8 mouse cellular contexts compared by ENCODE assay signal in the genomic region with DNA sequence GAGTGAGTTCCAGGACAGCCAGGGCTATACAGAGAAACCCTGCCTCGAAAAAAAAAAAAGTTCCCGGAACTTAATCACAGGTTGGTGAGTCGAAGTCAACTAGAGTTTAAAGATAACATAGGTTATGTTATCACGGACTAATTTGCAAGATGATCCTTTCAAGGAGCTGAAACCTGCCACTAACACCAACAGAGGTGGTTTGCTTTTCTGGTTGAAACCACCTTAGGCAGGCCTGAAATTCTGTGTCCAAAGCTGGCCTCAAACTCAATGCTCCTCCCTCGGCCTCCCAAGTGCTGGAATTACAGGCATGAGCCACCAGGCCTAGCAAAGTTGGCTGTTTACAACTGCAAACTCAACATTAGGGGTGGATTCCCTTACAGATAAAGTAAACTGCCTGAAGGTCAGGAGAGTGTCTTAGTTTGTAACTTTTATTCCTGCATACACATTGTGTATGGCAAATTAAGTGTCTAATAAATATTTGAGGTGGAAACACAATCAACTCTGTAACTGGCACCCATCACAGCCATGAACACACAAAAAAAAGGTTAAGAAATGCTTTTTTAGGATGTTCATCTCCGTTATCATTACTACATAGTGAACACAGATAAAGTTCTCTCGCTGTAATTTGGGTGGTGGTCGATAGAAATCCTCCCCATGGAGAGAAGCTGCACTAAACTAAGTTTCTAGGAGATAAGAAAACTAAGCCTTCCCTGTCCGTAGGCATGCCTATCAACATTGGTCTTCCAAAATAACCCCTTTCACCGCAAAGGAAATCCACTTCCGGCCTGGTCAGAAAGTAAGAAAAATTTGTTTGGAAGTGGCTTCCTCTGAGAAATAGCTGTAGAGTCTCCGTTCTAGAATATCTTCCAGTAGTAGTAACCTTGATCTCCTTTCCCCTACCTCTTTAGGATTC. TPM values are rescaled to one million over a fixed set of nuclear protein-coding genes. Genes with fewer than 3 reads are reported as not detected.
A peak's percentile ranks its signal among the peaks of the same experiment; 100 is the strongest.
DNase-seq lines count a peak whose midpoint lies in the region; ATAC-seq and TF ChIP-seq lines count a peak whose summit lies in the region.

No protein-coding gene starts in this region.

- peak overlapping the region; percentile 84 for H3K27ac ChIP-seq in left cerebral cortex, adult 2 months
- peak overlapping the region; percentile 79 for H3K27ac ChIP-seq in heart, embryonic 15.5 days
- H3K27ac ChIP-seq in liver, embryonic 14.5 days, result peak overlapping the region; percentile 94

- no peak; the same call in 1 of the 2 replicates for TF ChIP-seq EP300 in liver, embryonic 14.5 days (IDR thresholded peaks at IDR 0.05; ENCODE audit: low read depth)

- H3K4me2 ChIP-seq in heart, embryonic 15.5 days, result peak overlapping the region; percentile 73
- H3K4me2 ChIP-seq in liver, embryonic 14.5 days (ENCODE audit: low read depth), result peak overlapping the region; percentile 96

- no peaks in the 10 kb centered on the region for H3K9me3 ChIP-seq in heart, embryonic 15.5 days (replicated peaks)
- H3K9me3 ChIP-seq in liver, embryonic 14.5 days (ENCODE audit: control insufficient read depth, low read length), result no peaks in the 10 kb centered on the region

- no peak for DNase-seq in left cerebral cortex, adult 2 months (ENCODE audit: extremely low spot score in 1 of 2, low spot score in 2 of 2)
- DNase-seq in left cerebral cortex, adult 9 months (ENCODE audit: low spot score in 2 of 2), result no peak
- DNase-seq in brain, embryonic 14.5 days (ENCODE audit: low read depth), result peak; percentile 14
- DNase-seq in liver, embryonic 14.5 days (ENCODE audit: low read depth in 3 of 3, low spot score in 3 of 3), result peak in 1 of 3 experiments; percentile 46
- DNase-seq in splenic B cell, adult 2 months (ENCODE audit: low read depth, low spot score), result peak; percentile 11
- no peak for DNase-seq in right cerebral cortex, postnatal 25 days
- no peak for DNase-seq in layer of hippocampus, adult 9-11 months

- TF ChIP-seq CTCF in left cerebral cortex, adult 2 months (IDR thresholded peaks at IDR 0.05), result no peak
- no peak for TF ChIP-seq CTCF in brain, embryonic 14.5 days (IDR thresholded peaks at IDR 0.05; ENCODE audit: borderline replicate concordance, extremely low read depth, insufficient read depth, insufficient read length)
- TF ChIP-seq CTCF in liver, embryonic 14.5 days (IDR thresholded peaks at IDR 0.05; ENCODE audit: low read depth), result no peak

- intact Hi-C loops in left cerebral cortex, adult 2 months (cut with DNase I), result loop anchor here (2.0 kb wide), 1 partner anchor 217 kb away; a partner anchor contains a TSS

- peak overlapping the region; percentile 68 for H3K4me3 ChIP-seq in left cerebral cortex, adult 2 months
- H3K4me3 ChIP-seq in heart, embryonic 15.5 days, result peak overlapping the region; percentile 61
- peak overlapping the region; percentile 81 to 88 for H3K4me3 ChIP-seq in liver, embryonic 14.5 days (ENCODE audit: insufficient read depth in 1 of 2, low read depth in 2 of 2, low read length in 2 of 2)

- peaks cover 33% of the 10 kb centered on the region for H3K4me1 ChIP-seq in heart, embryonic 15.5 days (replicated peaks)
- peaks cover 33 to 42% of the 10 kb centered on the region in 2 experiments for H3K4me1 ChIP-seq in liver, embryonic 14.5 days (replicated peaks; ENCODE audit: control insufficient read depth in 2 of 2, insufficient read depth in 2 of 2, low read length in 1 of 2)

- H3K27me3 ChIP-seq in heart, embryonic 15.5 days, result no peaks in the 10 kb centered on the region
- H3K27me3 ChIP-seq in liver, embryonic 14.5 days (ENCODE audit: control insufficient read depth, insufficient read depth, low read length), result no peaks in the 10 kb centered on the region
- no peaks in the 10 kb centered on the region for H3K27me3 ChIP-seq in splenic B cell, adult 2 months (ENCODE audit: control insufficient read depth, insufficient read depth, low read length, poor library complexity, severe bottlenecking)

- TF ChIP-seq POLR2A in brain, embryonic 14.5 days (IDR thresholded peaks at IDR 0.05; ENCODE audit: borderline replicate concordance, extremely low read depth, insufficient read depth, insufficient read length, poor library complexity, severe bottlenecking), result no peak

- H3K9ac ChIP-seq in heart, embryonic 15.5 days, result peak overlapping the region; percentile 15; the same call in 1 of the 2 replicates
- H3K9ac ChIP-seq in liver, embryonic 14.5 days (replicated peaks), result peak overlapping the region; percentile 81

- no peaks in the 10 kb centered on the region for H3K36me3 ChIP-seq in heart, embryonic 15.5 days
- H3K36me3 ChIP-seq in liver, embryonic 14.5 days (replicated peaks; ENCODE audit: control insufficient read depth, insufficient read depth, low read depth), result peaks cover 12% of the 10 kb centered on the region
- 0 out of 2 replicates have a peak, but pooled peaks cover 2% of the 10 kb centered on the region for H3K36me3 ChIP-seq in splenic B cell, adult 2 months (ENCODE audit: control insufficient read depth, insufficient read depth, low read length, poor library complexity, severe bottlenecking)

- ATAC-seq in heart, embryonic 15.5 days (replicated peaks; ENCODE audit: insufficient number of reproducible peaks, insufficient read depth, low FRiP score, low read depth), result no peak
- no peak for ATAC-seq in liver, embryonic 14.5 days (ENCODE audit: insufficient read depth)

- 39% methylated on average over 12 of the region's 12 CpGs for WGBS in heart, embryonic 15.5 days
- WGBS in liver, embryonic 14.5 days (ENCODE audit: insufficient replicate concordance), result 6% methylated on average over 12 of the region's 12 CpGs

RNA-seq across cellular contexts. Expression of a gene that starts 0.6 kb away (rescaled TPM):
- total RNA-seq in left cerebral cortex, adult 2 months (2021), result 10 to 100 TPM; 71.8 to 74.8 TPM
- polyA plus RNA-seq in brain, embryonic 14.5 days (2012; rRNA removed), result 75.6 and 101 TPM in 2 replicates
- 57.8 and 69.0 TPM in 2 replicates for polyA plus RNA-seq in heart, embryonic 15.5 days (2015; fragmentation: Nextera tagmentation; extraction: Ambion mirVana)
- polyA plus RNA-seq in liver, embryonic 14.5 days (2012; rRNA removed), result 31.8 and 47.7 TPM in 2 replicates
- polyA plus RNA-seq in liver, embryonic 14.5 days (2014; fragmentation: Nextera tagmentation; extraction: Ambion mirVana), result 66.0 and 68.3 TPM in 2 replicates

RNA-seq across cellular contexts. Expression of a gene that starts 0.6 kb away (rescaled TPM):
- 10 to 100 TPM; 27.6 to 28.7 TPM for total RNA-seq in left cerebral cortex, adult 2 months (2021)
- polyA plus RNA-seq in brain, embryonic 14.5 days (2012; rRNA removed), result 35.8 and 36.3 TPM in 2 replicates
- 136 and 158 TPM in 2 replicates for polyA plus RNA-seq in heart, embryonic 15.5 days (2015; fragmentation: Nextera tagmentation; extraction: Ambion mirVana)
- polyA plus RNA-seq in liver, embryonic 14.5 days (2012; rRNA removed), result 32.3 and 50.1 TPM in 2 replicates
- polyA plus RNA-seq in liver, embryonic 14.5 days (2014; fragmentation: Nextera tagmentation; extraction: Ambion mirVana), result 129 and 132 TPM in 2 replicates

RNA-seq across cellular contexts. Expression of a gene that starts 32.2 kb away (rescaled TPM):
- 1 to 10 TPM; 2.6 to 2.8 TPM for total RNA-seq in left cerebral cortex, adult 2 months (2021)
- 1.0 and 1.1 TPM in 2 replicates for polyA plus RNA-seq in brain, embryonic 14.5 days (2012; rRNA removed)
- polyA plus RNA-seq in heart, embryonic 15.5 days (2015; fragmentation: Nextera tagmentation; extraction: Ambion mirVana), result 5.7 and 6.6 TPM in 2 replicates
- polyA plus RNA-seq in liver, embryonic 14.5 days (2012; rRNA removed), result 7.3 and 11.7 TPM in 2 replicates
- 24.6 and 25.2 TPM in 2 replicates for polyA plus RNA-seq in liver, embryonic 14.5 days (2014; fragmentation: Nextera tagmentation; extraction: Ambion mirVana)

RNA-seq across cellular contexts. Expression of a gene that starts 56.3 kb away (rescaled TPM):
- total RNA-seq in left cerebral cortex, adult 2 months (2021), result 1 to 10 TPM; 3.5 to 3.9 TPM
- 6.2 and 6.8 TPM in 2 replicates for polyA plus RNA-seq in brain, embryonic 14.5 days (2012; rRNA removed)
- polyA plus RNA-seq in heart, embryonic 15.5 days (2015; fragmentation: Nextera tagmentation; extraction: Ambion mirVana), result 0.98 and 1.3 TPM in 2 replicates
- polyA plus RNA-seq in liver, embryonic 14.5 days (2012; rRNA removed), result 26.7 and 32.8 TPM in 2 replicates
- polyA plus RNA-seq in liver, embryonic 14.5 days (2014; fragmentation: Nextera tagmentation; extraction: Ambion mirVana), result 25.4 and 26.5 TPM in 2 replicates

Comparison
In these comparisons a context has a peak if more than half of its experiments do, and no peak if none do; other contexts are left out.
1. DNase-seq: peak in brain, embryonic 14.5 days (single experiment) and splenic B cell, adult 2 months (single experiment); none in left cerebral cortex, adult 2 months (0 of 2), left cerebral cortex, adult 9 months (0 of 2), right cerebral cortex, postnatal 25 days (single experiment) and layer of hippocampus, adult 9-11 months (single experiment).
2. Peak in every context shown above with its lines, with median percentiles within 50 percentile points of each other: H3K27ac ChIP-seq and H3K4me3 ChIP-seq.